ENCODE assay signal across 19 mouse cellular contexts in genomic region chr5:81645557-81645956, GRCm38 (mm10).
"Had no signal": no experiment of that assay in that cellular context is flagged by ENCODE, and none has a peak within 500 bp of the region (broad histone marks: within the 10 kb centered on the region; RNA-seq: fewer than 3 reads in every experiment).

No protein-coding gene starts in this region.

- H3K4me1 ChIP-seq: liver, embryonic 13.5 days; megakaryocyte, embryonic 14.5 days; stomach, embryonic 15.5 days had no signal

- H3K27ac ChIP-seq: kidney, postnatal 0 days; left cerebral cortex, adult 2 months; liver, embryonic 13.5 days; stomach, embryonic 15.5 days had no signal

- ATAC-seq: inflammation-experienced regulatory T-cells, adult 6 months; intestine, embryonic 16.5 days; lung, postnatal 0 days had no signal

- H3K4me2 ChIP-seq: liver, embryonic 13.5 days; lung, embryonic 14.5 days; stomach, embryonic 15.5 days had no signal

- H3K9me3 ChIP-seq: liver, embryonic 13.5 days; stomach, embryonic 15.5 days had no signal

- H3K9ac ChIP-seq: liver, embryonic 13.5 days; lung, embryonic 14.5 days; stomach, embryonic 15.5 days had no signal

- H3K4me3 ChIP-seq: left cerebral cortex, adult 2 months; liver, embryonic 13.5 days; megakaryocyte, embryonic 14.5 days; myocyte; stomach, embryonic 15.5 days had no signal

- H3K36me3 ChIP-seq: liver, embryonic 13.5 days; stomach, embryonic 15.5 days had no signal

- H3K27me3 ChIP-seq: liver, embryonic 13.5 days; megakaryocyte, embryonic 14.5 days; stomach, embryonic 15.5 days had no signal

- DNase-seq: kidney, adult 18-20 months; kidney, adult 9 months; kidney, postnatal 36 days; layer of hippocampus, postnatal 36 days; liver, embryonic 13.5 days; lung, embryonic 14.5 days; lung, postnatal 36 days; midbrain, embryonic 14.5 days; right cerebral cortex, adult 18-20 months; spleen, adult 18-20 months; thymus, postnatal 36 days had no signal
